Mouse (Mus musculus): Measurements from ENCODE around the gene Ddx4. TPM values are rescaled to one million over a fixed set of nuclear protein-coding genes. Genes with fewer than 3 reads are reported as not detected.

The Ddx4 gene
- polyA plus RNA-seq, 1 experiment from 2014 or later: 0.18 TPM

- WGBS: 44% methylated on average over 6 of the region's 6 CpGs
- H3K9ac ChIP-seq (ENCODE audit: low read length): no peak overlapping the region
Measured at GRCm38 (mm10) chr13:112672797-112673196, 20.5 kb upstream of the Ddx4 start.

GRCm38 (mm10) chr13:112671708-112672107, 19.4 kb upstream of the Ddx4 start:
- H3K9ac ChIP-seq (ENCODE audit: low read length): no peak overlapping the region
- H3K27me3 ChIP-seq (ENCODE audit: control insufficient read depth, insufficient read depth, low read depth, low read length): no peaks in the 10 kb centered on the region
- WGBS: 64% methylated on average over 13 of the region's 13 CpGs
- H3K27ac ChIP-seq (ENCODE audit: low read length): no peak overlapping the region
- peak; percentile 20; the same call in 1 of the 2 replicates for ATAC-seq (ENCODE audit: low read depth)
- H3K4me3 ChIP-seq (ENCODE audit: low read length): no peak overlapping the region
- peaks cover 5% of the 10 kb centered on the region for H3K4me1 ChIP-seq (replicated peaks; ENCODE audit: control insufficient read depth, insufficient read depth, low read length)
- H3K9me3 ChIP-seq (ENCODE audit: control insufficient read depth, low read length): no peaks in the 10 kb centered on the region
- H3K36me3 ChIP-seq (ENCODE audit: control insufficient read depth, insufficient read depth, low read length): no peaks in the 10 kb centered on the region; the same call in 1 of the 2 replicates
- H3K4me2 ChIP-seq (ENCODE audit: low read depth, low read length): no peak overlapping the region

More at GRCm38 (mm10) chr13:112672797-112673196, 20.5 kb upstream of the Ddx4 start:
- Histone ChIP-seq H3K27ac (ENCODE audit: low read length) (no peak overlapping the region), H3K9me3 (ENCODE audit: control insufficient read depth, low read length) (no peaks in the 10 kb centered on the region), H3K4me3 (ENCODE audit: low read length) (no peak overlapping the region), H3K4me2 (ENCODE audit: low read depth, low read length) (no peak overlapping the region), H3K4me1 (replicated peaks; ENCODE audit: control insufficient read depth, insufficient read depth, low read length) (peaks cover 5% of the 10 kb centered on the region), H3K36me3 (ENCODE audit: control insufficient read depth, insufficient read depth, low read length) (no peaks in the 10 kb centered on the region; the same call in 1 of the 2 replicates), H3K27me3 (ENCODE audit: control insufficient read depth, insufficient read depth, low read depth, low read length) (no peaks in the 10 kb centered on the region)
- no peak for ATAC-seq (ENCODE audit: low read depth)

- Histone ChIP-seq H3K4me3 (ENCODE audit: low read length) (no peak overlapping the region), H3K4me1 (replicated peaks; ENCODE audit: control insufficient read depth, insufficient read depth, low read length) (no peaks in the 10 kb centered on the region), H3K27me3 (ENCODE audit: control insufficient read depth, insufficient read depth, low read depth, low read length) (no peaks in the 10 kb centered on the region), H3K36me3 (ENCODE audit: control insufficient read depth, insufficient read depth, low read length) (no peaks in the 10 kb centered on the region; the same call in 1 of the 2 replicates), H3K9ac (ENCODE audit: low read length) (no peak overlapping the region), H3K9me3 (ENCODE audit: control insufficient read depth, low read length) (no peaks in the 10 kb centered on the region), H3K4me2 (ENCODE audit: low read depth, low read length) (no peak overlapping the region), H3K27ac (ENCODE audit: low read length) (no peak overlapping the region)
- 49% methylated on average over 9 of the region's 9 CpGs for WGBS
- ATAC-seq (ENCODE audit: low read depth): no peak
Measured at GRCm38 (mm10) chr13:112667215-112667614, 14.9 kb upstream of the Ddx4 start.

GRCm38 (mm10) chr13:112666433-112667024, 14.3 kb upstream of the Ddx4 start:
- H3K9me3 ChIP-seq (ENCODE audit: control insufficient read depth, low read length): no peaks in the 10 kb centered on the region
- H3K4me1 ChIP-seq (replicated peaks; ENCODE audit: control insufficient read depth, insufficient read depth, low read length): no peaks in the 10 kb centered on the region
- WGBS: 81% methylated on average over 10 of the region's 10 CpGs
- no peak overlapping the region for H3K27ac ChIP-seq (ENCODE audit: low read length)
- no peak overlapping the region for H3K4me2 ChIP-seq (ENCODE audit: low read depth, low read length)
- H3K4me3 ChIP-seq (ENCODE audit: low read length): no peak overlapping the region
- no peak for ATAC-seq (ENCODE audit: low read depth)
- H3K27me3 ChIP-seq (ENCODE audit: control insufficient read depth, insufficient read depth, low read depth, low read length): no peaks in the 10 kb centered on the region
- H3K9ac ChIP-seq (ENCODE audit: low read length): no peak overlapping the region
- no peaks in the 10 kb centered on the region; the same call in 1 of the 2 replicates for H3K36me3 ChIP-seq (ENCODE audit: control insufficient read depth, insufficient read depth, low read length)

- Histone ChIP-seq H3K27me3 (ENCODE audit: control insufficient read depth, insufficient read depth, low read depth, low read length) (no peaks in the 10 kb centered on the region), H3K9ac (ENCODE audit: low read length) (no peak overlapping the region), H3K4me1 (replicated peaks; ENCODE audit: control insufficient read depth, insufficient read depth, low read length) (peaks cover 7% of the 10 kb centered on the region), H3K36me3 (ENCODE audit: control insufficient read depth, insufficient read depth, low read length) (no peaks in the 10 kb centered on the region), H3K9me3 (ENCODE audit: control insufficient read depth, low read length) (no peaks in the 10 kb centered on the region), H3K4me2 (ENCODE audit: low read depth, low read length) (no peak overlapping the region), H3K27ac (ENCODE audit: low read length) (no peak overlapping the region), H3K4me3 (ENCODE audit: low read length) (no peak overlapping the region)
- WGBS: 71% methylated on average over 2 of the region's 2 CpGs
- ATAC-seq (ENCODE audit: low read depth): no peak
Measured at GRCm38 (mm10) chr13:112661687-112662086, 9.4 kb upstream of the Ddx4 start.

- under 1% methylated on average over 33 of the region's 33 CpGs for WGBS
- peak within 1 kb of the TSS; percentile 86 for H3K4me2 ChIP-seq (ENCODE audit: low read depth, low read length)
- H3K4me1 ChIP-seq (replicated peaks; ENCODE audit: control insufficient read depth, insufficient read depth, low read length): peaks cover 7% of the 10 kb centered on the region
- peak within 1 kb of the TSS; percentile 89 for H3K4me3 ChIP-seq (ENCODE audit: low read length)
- 0 out of 2 replicates have a peak within 1 kb of the TSS, but pooled peaks have one; percentile 51 for H3K27ac ChIP-seq (ENCODE audit: low read length)
- no peaks in the 10 kb centered on the region for H3K9me3 ChIP-seq (ENCODE audit: control insufficient read depth, low read length)
- H3K27me3 ChIP-seq (ENCODE audit: control insufficient read depth, insufficient read depth, low read depth, low read length): no peaks in the 10 kb centered on the region
- no peaks in the 10 kb centered on the region for H3K36me3 ChIP-seq (ENCODE audit: control insufficient read depth, insufficient read depth, low read length)
- peak within 1 kb of the TSS; percentile 84 for H3K9ac ChIP-seq (ENCODE audit: low read length)
- ATAC-seq (ENCODE audit: low read depth): peak; percentile 100
Measured at GRCm38 (mm10) chr13:112660574-112661381, 8.5 kb upstream of the Ddx4 start, which contains the start of gene Slc38a9. Gene Slc38a9, plus strand, starts transcription at chr13:112660751.

GRCm38 (mm10) chr13:112659986-112660573, 7.8 kb upstream of the Ddx4 start:
- peak; percentile 51; the same call in 1 of the 2 replicates for ATAC-seq (ENCODE audit: low read depth)
- 5% methylated on average over 10 of the region's 10 CpGs for WGBS
- H3K4me2 ChIP-seq (ENCODE audit: low read depth, low read length): peak overlapping the region; percentile 86
- H3K4me1 ChIP-seq (replicated peaks; ENCODE audit: control insufficient read depth, insufficient read depth, low read length): peaks cover 7% of the 10 kb centered on the region
- no peak overlapping the region for H3K27ac ChIP-seq (ENCODE audit: low read length)
- no peaks in the 10 kb centered on the region for H3K9me3 ChIP-seq (ENCODE audit: control insufficient read depth, low read length)
- H3K27me3 ChIP-seq (ENCODE audit: control insufficient read depth, insufficient read depth, low read depth, low read length): no peaks in the 10 kb centered on the region
- H3K9ac ChIP-seq (ENCODE audit: low read length): peak overlapping the region; percentile 84
- H3K4me3 ChIP-seq (ENCODE audit: low read length): peak overlapping the region; percentile 89
- no peaks in the 10 kb centered on the region for H3K36me3 ChIP-seq (ENCODE audit: control insufficient read depth, insufficient read depth, low read length)

- Histone ChIP-seq H3K4me3 (ENCODE audit: low read length) (no peak overlapping the region), H3K4me2 (ENCODE audit: low read depth, low read length) (no peak overlapping the region), H3K9me3 (ENCODE audit: control insufficient read depth, low read length) (peaks cover 11% of the 10 kb centered on the region), H3K9ac (ENCODE audit: low read length) (no peak overlapping the region), H3K4me1 (replicated peaks; ENCODE audit: control insufficient read depth, insufficient read depth, low read length) (no peaks in the 10 kb centered on the region), H3K36me3 (ENCODE audit: control insufficient read depth, insufficient read depth, low read length) (no peaks in the 10 kb centered on the region), H3K27ac (ENCODE audit: low read length) (no peak overlapping the region), H3K27me3 (ENCODE audit: control insufficient read depth, insufficient read depth, low read depth, low read length) (no peaks in the 10 kb centered on the region)
- WGBS: 84% methylated on average over 3 of the region's 3 CpGs
- ATAC-seq (ENCODE audit: low read depth): no peak
Measured at GRCm38 (mm10) chr13:112651183-112651582, 1.1 kb downstream of the Ddx4 start.
